Mouse (Mus musculus): Measurements from ENCODE around the gene Dip2b.

Gene Dip2b

DNA sequence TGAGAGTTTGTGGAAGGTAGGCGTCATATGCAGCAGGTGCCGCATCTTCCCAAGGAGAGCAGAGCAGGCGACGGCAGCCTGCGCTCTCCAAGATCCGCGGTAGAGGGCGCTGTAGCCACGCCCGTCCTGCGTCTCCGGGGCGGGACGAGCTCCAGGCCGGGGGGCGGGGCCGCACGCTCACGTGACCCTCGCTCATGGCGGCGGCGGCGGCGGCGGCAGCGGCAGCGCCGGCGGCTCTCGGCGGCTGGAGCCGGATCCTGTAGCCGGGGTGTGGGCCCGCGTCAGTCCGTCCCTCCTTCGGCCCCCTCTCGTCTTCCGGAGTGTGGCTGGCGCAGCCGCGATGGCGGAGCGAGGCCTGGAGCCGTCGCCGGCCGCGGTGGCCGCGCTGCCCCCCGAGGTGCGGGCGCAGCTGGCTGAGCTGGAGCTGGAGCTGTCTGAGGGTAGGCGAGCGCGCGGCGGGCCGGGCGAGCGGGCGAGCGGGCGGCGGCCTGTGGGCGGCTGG lies at the start of gene Dip2b:
TSS of gene Dip2b (plus strand) at position 195 of the 502 bp plus-strand sequence.
- peak; percentile 87 for DNase-seq (ENCODE audit: low read depth, low spot score)

- DNase-seq (ENCODE audit: low read depth, low spot score), result no peak
These were observed 45.4 kb upstream of the Dip2b start for GRCm38 (mm10) chr15:99993100-99993499.

DNA sequence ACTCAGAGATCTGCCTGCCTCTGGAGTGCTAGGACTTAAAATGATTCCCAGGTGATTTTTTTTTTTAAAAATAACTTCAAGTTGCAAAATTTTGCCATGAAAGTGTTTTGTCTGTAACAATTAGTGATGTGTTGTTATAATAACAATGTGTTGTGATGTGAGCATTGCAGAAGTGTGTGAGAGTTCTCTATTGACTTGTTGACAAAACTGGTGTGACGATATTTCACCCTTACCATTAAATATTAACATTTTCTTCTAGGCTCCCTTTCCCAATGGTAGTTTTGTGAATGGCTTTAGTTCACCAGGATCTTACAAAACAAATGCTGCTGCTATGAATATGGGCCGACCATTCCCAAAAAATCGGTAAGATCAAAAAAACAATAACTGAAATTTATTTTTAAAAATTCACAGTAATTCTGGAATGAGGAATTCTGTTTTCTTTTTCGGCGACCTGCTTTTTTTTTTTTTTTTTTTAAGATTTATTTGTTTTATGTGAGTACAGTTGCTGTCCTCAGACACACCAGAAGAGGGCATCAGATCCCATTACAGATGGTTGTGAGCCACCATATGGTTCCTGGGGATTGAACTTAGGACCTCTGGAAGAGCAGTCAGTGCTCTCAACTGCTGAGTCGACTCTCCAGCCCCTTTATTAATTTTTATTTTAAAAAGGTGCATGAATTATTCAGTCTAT lies 41.2 kb upstream of the Dip2b start:
- DNase-seq (ENCODE audit: low read depth, low spot score), result no peak

- no peak for DNase-seq (ENCODE audit: low read depth, low spot score)
These were observed 39.1 kb upstream of the Dip2b start for GRCm38 (mm10) chr15:99999390-99999789.

- no peak for DNase-seq (ENCODE audit: low read depth, low spot score)
These were observed 33.7 kb upstream of the Dip2b start for GRCm38 (mm10) chr15:100004677-100005273.

DNA sequence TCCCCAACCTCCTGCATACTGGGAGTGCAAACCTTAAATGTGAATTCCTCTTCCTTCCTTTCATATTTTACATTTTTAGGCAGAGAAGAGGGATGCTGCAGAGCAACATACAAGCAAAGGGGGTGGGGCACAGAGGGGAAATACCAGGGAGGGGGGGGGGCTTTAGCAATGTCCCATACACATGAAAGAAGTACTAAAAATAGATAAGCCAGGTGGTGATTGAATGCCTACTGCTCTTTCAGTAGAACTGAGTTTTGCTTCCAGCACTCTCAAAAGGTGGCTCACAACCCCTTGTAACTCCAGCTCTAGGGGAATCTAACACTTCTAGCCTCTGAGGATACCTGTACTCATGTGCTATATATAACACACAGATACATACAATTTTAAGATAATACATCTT lies 32.3 kb upstream of the Dip2b start:
- DNase-seq (ENCODE audit: low read depth, low spot score), result no peak

GRCm38 (mm10) chr15:100018280-100018899 lies 20.1 kb upstream of the Dip2b start:
- DNase-seq (ENCODE audit: low read depth, low spot score), result no peak

GRCm38 (mm10) chr15:100021175-100021574 lies 17.3 kb upstream of the Dip2b start:
- no peak for DNase-seq (ENCODE audit: low read depth, low spot score)

- no peak for DNase-seq (ENCODE audit: low read depth, low spot score)
These were observed 15.5 kb upstream of the Dip2b start for GRCm38 (mm10) chr15:100022923-100023322.

DNA sequence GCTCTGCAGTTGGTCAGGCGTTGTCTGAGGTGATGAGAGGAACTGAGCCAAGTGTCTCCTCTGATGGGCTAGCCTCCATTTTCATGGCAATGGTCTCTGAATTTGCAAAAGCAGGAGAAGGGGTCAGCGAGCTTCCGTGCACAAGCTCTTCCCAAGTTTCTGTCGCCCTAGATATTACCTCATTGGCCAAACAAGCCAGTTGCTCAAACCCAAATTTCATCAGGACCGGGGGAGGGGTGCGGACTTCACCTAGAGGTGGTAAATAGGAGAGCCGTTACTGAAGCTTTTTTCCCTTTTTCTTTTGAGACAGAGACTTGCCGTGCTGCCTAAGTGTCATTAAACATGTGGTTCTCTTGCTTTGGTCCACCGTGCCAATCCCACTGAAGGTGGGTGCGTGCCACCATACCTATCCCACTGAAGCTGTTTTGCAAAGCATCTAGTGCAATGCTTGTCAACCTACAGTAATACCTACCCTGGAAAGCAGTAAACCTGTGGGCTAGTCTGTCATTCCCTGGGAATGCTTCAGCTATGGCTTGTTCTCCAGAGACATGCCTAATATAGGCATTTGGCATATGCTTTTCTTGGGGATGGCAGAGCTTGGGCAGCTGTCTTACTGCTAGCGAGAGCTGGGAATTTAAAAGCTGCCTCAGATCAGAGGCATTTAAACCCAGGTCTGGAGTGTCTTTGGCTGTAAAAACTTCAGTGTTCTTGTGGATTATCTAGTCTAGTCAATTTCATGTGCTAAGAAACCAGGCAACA lies 13.2 kb upstream of the Dip2b start:
- DNase-seq (ENCODE audit: low read depth, low spot score), result no peak

GRCm38 (mm10) chr15:100028133-100028532 lies 10.3 kb upstream of the Dip2b start:
- no peak for DNase-seq (ENCODE audit: low read depth, low spot score)

DNA sequence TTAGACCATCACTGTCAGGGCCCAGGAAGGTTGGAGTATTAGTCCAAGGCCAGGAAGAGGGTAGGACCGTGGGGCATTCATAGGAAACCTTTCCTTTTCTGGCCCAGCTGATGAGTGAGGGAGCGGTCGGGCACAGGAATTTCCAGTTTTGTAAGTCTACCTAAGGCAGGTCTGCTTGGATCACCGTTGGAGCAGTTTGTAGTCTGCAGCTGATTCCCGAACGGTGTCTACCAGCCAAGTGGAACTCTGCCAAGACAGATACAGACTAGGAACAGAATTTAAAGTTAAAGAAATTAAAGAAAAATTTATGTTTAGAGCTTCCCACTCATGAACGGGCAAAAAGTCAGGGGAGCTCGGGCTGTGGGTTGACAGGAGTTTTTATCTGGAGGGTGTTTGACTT lies 9.0 kb upstream of the Dip2b start:
- no peak for DNase-seq (ENCODE audit: low read depth, low spot score)

GRCm38 (mm10) chr15:100029900-100030299 lies 8.6 kb upstream of the Dip2b start:
- no peak for DNase-seq (ENCODE audit: low read depth, low spot score)

GRCm38 (mm10) chr15:100032546-100032945 lies 5.9 kb upstream of the Dip2b start:
- no peak for DNase-seq (ENCODE audit: low read depth, low spot score)

DNA sequence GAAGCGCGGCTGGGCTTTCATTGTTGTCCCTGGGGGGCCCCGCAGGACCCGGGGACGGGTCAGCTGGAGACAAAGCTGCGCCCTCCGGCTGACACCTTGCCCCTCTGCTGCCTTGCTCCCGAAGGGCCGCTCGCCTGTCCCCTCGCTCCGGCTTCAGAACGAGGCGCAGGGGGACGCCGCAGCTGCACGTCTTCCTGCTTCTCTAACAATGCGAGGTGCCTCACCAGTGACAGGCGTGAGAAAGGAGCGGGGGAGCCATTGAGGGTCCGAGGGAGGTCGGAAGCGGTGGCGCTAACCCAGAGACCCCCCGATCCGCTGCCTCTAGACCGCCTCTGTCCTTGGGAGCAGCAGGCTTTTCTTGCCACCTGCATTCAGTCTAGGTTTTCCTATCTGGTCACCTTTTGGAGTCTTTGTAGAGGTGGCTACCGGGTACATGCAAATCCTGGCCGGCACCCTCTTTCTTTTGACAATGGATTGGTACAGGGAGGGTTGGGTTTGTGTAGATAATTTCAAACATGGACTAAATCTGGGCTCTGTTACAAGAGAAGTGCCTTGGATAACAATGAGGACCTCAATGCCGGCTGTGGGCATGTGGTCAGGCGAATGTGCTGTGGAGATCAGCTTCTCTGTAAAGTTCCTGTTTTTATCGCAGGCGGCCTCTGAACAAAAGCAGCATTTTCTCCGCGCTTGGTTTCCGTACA lies 687 bp downstream of the Dip2b start:
- DNase-seq (ENCODE audit: low read depth, low spot score), result no peak

DNA sequence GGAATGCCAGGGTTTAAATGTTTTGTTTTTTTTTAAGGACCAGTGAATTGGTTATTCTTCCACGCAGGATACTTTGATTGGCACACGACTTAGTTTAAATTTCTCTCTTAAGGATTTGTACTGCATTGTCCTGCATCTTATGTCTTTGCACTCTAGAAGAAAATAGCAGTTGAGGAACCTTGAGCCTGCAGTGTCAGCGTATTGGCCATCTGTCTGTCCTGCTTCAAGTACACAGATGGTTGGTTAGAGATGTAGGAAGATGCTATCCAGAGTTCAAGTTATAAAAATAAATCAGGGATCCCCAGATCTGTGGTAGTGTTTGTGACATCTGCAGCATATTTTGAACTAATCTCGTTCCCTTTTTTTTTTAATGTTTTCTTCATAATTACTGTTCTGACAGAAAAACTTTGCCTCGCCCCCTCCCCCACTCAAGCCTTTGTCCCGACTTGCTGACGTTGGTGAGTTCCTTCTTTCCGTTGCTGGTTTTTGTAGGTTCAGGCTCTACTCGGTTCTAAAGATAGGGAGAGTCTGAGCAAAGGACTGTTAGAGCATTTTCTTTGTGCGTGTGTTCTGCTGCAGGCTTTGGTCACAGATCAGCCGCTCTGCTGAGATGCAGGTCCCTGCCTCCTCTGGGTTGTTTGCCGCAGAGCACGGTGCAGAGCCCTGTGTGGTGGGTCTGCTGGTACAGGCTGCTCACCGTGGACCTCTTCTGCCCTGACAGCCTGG lies 2.2 kb downstream of the Dip2b start:
- no peak for DNase-seq (ENCODE audit: low read depth, low spot score)

GRCm38 (mm10) chr15:100041267-100042047 lies 3.0 kb downstream of the Dip2b start:
- DNase-seq (ENCODE audit: low read depth, low spot score), result no peak

DNA sequence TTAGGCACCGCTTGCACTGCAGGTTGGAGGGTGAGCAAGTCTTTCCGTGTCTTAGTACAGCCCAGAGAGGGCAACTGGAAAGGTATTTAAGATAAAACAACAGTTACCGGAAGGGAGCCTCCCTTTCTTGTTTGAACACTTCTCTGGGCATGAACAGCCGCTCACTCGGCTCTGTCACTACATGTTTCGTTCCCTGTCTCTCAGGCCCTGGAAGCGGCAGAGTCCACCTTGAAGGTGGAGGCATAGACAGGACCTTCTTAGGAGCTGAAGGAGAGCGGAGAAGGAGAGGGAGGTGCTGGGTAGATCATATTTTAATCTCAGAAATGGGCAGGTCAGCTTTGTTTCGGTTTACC lies 3.6 kb downstream of the Dip2b start:
- no peak for DNase-seq (ENCODE audit: low read depth, low spot score)

DNA sequence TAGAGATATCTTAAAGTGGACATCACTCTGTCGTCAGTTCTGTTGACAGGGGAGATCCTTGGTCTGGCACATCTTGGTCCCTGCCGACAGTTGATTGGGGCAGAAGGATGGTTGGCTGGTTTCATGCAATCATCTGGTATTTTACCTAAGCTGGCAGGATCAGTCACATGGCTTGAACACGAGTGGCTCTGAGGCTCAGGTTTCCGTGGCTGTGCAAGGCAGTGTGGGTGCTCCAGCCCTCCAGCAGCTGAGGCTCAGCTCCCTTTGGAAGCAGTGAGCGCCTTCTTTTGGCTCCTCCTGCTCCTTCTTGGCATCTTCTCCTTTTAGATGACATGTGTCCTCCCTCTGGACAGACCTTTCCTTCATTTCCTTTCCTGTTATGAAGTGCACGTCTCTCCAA lies 7.1 kb downstream of the Dip2b start:
- DNase-seq (ENCODE audit: low read depth, low spot score), result no peak

DNA sequence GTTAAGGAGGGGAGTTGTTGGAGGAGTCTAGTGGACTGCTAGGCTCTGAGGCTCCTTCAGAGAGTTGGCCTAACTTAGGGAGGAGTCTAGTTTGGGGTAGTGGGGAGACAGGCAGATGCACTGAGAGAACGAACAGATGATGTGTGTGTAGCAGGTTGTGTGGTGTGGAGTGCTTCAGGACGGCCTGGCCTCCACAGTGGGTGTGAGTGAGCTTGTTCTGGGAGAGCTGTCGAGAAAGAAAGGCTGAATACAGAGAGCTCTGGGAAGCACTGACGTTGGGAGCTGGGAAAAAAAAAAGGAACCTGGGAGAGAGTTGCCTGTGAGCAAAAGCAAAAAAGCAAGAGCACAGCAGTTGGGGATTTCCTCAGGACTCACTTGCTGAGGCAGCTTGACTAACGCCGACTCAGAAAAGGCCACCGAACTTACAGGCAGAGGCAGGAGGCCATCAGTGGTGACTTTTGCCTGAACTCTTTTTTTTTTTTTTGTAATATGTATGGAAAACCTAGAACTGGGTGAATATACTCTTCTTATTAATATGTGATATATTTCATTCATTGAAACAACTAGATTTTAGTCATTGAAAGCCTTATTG lies 11.1 kb downstream of the Dip2b start:
- no peak for DNase-seq (ENCODE audit: low read depth, low spot score)

Data from c-Kit-negative CD71-positive TER-119-positive erythroid progenitor cells, embryonic 14.5 days (primary cell).